Mouse (Mus musculus): ENCODE results near the gene H3f3b. TPM values are rescaled to one million over a fixed set of nuclear protein-coding genes. Genes with fewer than 3 reads are reported as not detected.

Gene H3f3b
- polyA plus RNA-seq, 1 experiment from 2014 or later = 1,066 TPM

- no peaks in the 10 kb centered on the region for H3K27me3 ChIP-seq
- POLR2A ChIA-PET = interaction anchor here (0.6 kb wide), 2 partner anchors 12 to 21 kb away, joined by 3 to 9 read pairs; no protein-coding TSS in a partner anchor
- no peak for TF ChIP-seq CTCF (IDR thresholded peaks at IDR 0.05)
- no peak for DNase-seq (ENCODE audit: low read depth, low spot score)
- ATAC-seq = no peak
- in situ Hi-C loops (cut with MboI; ENCODE audit: low pct_unique_long_range_greater_than_20kb) = no loop called here
- CTCF ChIA-PET = no interaction called here
These were observed 18.9 kb downstream of the H3f3b start for GRCm38 (mm10) chr11:116008832-116009375.

- POLR2A ChIA-PET = interaction anchor here (0.6 kb wide), 2 partner anchors 12 to 20 kb away, joined by 3 to 9 read pairs; no protein-coding TSS in a partner anchor
- DNase-seq (ENCODE audit: low read depth, low spot score) = no peak
- TF ChIP-seq CTCF (IDR thresholded peaks at IDR 0.05) = no peak
- in situ Hi-C loops (cut with MboI; ENCODE audit: low pct_unique_long_range_greater_than_20kb) = no loop called here
- CTCF ChIA-PET = no interaction called here
- no peak for ATAC-seq
- no peaks in the 10 kb centered on the region for H3K27me3 ChIP-seq
These were observed 19.4 kb downstream of the H3f3b start for GRCm38 (mm10) chr11:116008411-116008810.

GRCm38 (mm10) chr11:116007095-116007850, 20.5 kb downstream of the H3f3b start:
- H3K27me3 ChIP-seq = no peaks in the 10 kb centered on the region
- DNase-seq (ENCODE audit: low read depth, low spot score) (no peak), ATAC-seq (no peak)
- POLR2A ChIA-PET = no interaction called here
- CTCF ChIA-PET = no interaction called here
- in situ Hi-C loops (cut with MboI; ENCODE audit: low pct_unique_long_range_greater_than_20kb) = no loop called here
- TF ChIP-seq CTCF (IDR thresholded peaks at IDR 0.05) = no peak

- DNase-seq (ENCODE audit: low read depth, low spot score) (no peak), ATAC-seq (peak; percentile 10)
- no peak for TF ChIP-seq CTCF (IDR thresholded peaks at IDR 0.05)
- CTCF ChIA-PET = interaction anchor here (0.9 kb wide), 1 partner anchor 73 kb away, joined by 4 read pairs; the partner anchor contains the start of genes Recql5 and Sap30bp
- in situ Hi-C loops (cut with MboI; ENCODE audit: low pct_unique_long_range_greater_than_20kb) = no loop called here
- POLR2A ChIA-PET = no interaction called here
- no peaks in the 10 kb centered on the region for H3K27me3 ChIP-seq
These were observed 21.9 kb downstream of the H3f3b start for GRCm38 (mm10) chr11:116005701-116006419.

- in situ Hi-C loops (cut with MboI; ENCODE audit: low pct_unique_long_range_greater_than_20kb) = no loop called here
- DNase-seq (ENCODE audit: low read depth, low spot score) = no peak
- no peak for TF ChIP-seq CTCF (IDR thresholded peaks at IDR 0.05)
- H3K27me3 ChIP-seq = no peaks in the 10 kb centered on the region
- no peak for ATAC-seq
- ChIA-PET POLR2A (no interaction called here), CTCF (interaction anchor here (1.0 to 1.2 kb wide), 2 partner anchors 65 to 69 kb away, joined by 4 to 5 read pairs; no protein-coding TSS in a partner anchor)
These were observed 22.7 kb downstream of the H3f3b start for GRCm38 (mm10) chr11:116004840-116005700.

- no peak for TF ChIP-seq CTCF (IDR thresholded peaks at IDR 0.05)
- ChIA-PET POLR2A (no interaction called here), CTCF (interaction anchor here (1.0 to 1.2 kb wide), 2 partner anchors 65 to 68 kb away, joined by 4 to 5 read pairs; no protein-coding TSS in a partner anchor)
- ATAC-seq (no peak), DNase-seq (ENCODE audit: low read depth, low spot score) (no peak)
- no peaks in the 10 kb centered on the region for H3K27me3 ChIP-seq
- in situ Hi-C loops (cut with MboI; ENCODE audit: low pct_unique_long_range_greater_than_20kb) = no loop called here
These were observed 23.5 kb downstream of the H3f3b start for GRCm38 (mm10) chr11:116004186-116004823.

- DNase-seq (ENCODE audit: low read depth, low spot score) = no peak
- H3K27me3 ChIP-seq = no peaks in the 10 kb centered on the region
- CTCF ChIA-PET = no interaction called here
These were observed 24.9 kb downstream of the H3f3b start for GRCm38 (mm10) chr11:116002894-116003293.

GRCm38 (mm10) chr11:116001725-116002124, 26.0 kb downstream of the H3f3b start:
- in situ Hi-C loops (cut with MboI; ENCODE audit: low pct_unique_long_range_greater_than_20kb) = no loop called here
- CTCF ChIA-PET = interaction anchor here (0.9 kb wide), 1 partner anchor 11 kb away, joined by 3 read pairs; the partner anchor contains the start of gene Galk1
- POLR2A ChIA-PET = no interaction called here

More at GRCm38 (mm10) chr11:116002894-116003293, 24.9 kb downstream of the H3f3b start:
- no peak for ATAC-seq
- TF ChIP-seq CTCF (IDR thresholded peaks at IDR 0.05) = no peak
- POLR2A ChIA-PET = no interaction called here
- in situ Hi-C loops (cut with MboI; ENCODE audit: low pct_unique_long_range_greater_than_20kb) = no loop called here

GRCm38 (mm10) chr11:116000607-116001006, 27.2 kb downstream of the H3f3b start:
- TF ChIP-seq CTCF (IDR thresholded peaks at IDR 0.05) = no peak
- ChIA-PET POLR2A (interaction anchor here (0.6 to 1.0 kb wide), 2 partner anchors 20 to 65 kb away, joined by 3 to 9 read pairs; no protein-coding TSS in a partner anchor), CTCF (interaction anchor here (1.4 to 2.8 kb wide), 2 partner anchors 62 to 78 kb away, joined by 8 to 17 read pairs; no protein-coding TSS in a partner anchor)
- no peaks in the 10 kb centered on the region for H3K27me3 ChIP-seq
- in situ Hi-C loops (cut with MboI; ENCODE audit: low pct_unique_long_range_greater_than_20kb) = no loop called here
- ATAC-seq (no peak), DNase-seq (ENCODE audit: low read depth, low spot score) (no peak)

More at GRCm38 (mm10) chr11:116001725-116002124, 26.0 kb downstream of the H3f3b start:
- DNase-seq (ENCODE audit: low read depth, low spot score) = no peak
- no peaks in the 10 kb centered on the region for H3K27me3 ChIP-seq
- ATAC-seq = no peak
- TF ChIP-seq CTCF (IDR thresholded peaks at IDR 0.05) = no peak
